ENCODE assay signal across 8 mouse cellular contexts in the genomic region with DNA sequence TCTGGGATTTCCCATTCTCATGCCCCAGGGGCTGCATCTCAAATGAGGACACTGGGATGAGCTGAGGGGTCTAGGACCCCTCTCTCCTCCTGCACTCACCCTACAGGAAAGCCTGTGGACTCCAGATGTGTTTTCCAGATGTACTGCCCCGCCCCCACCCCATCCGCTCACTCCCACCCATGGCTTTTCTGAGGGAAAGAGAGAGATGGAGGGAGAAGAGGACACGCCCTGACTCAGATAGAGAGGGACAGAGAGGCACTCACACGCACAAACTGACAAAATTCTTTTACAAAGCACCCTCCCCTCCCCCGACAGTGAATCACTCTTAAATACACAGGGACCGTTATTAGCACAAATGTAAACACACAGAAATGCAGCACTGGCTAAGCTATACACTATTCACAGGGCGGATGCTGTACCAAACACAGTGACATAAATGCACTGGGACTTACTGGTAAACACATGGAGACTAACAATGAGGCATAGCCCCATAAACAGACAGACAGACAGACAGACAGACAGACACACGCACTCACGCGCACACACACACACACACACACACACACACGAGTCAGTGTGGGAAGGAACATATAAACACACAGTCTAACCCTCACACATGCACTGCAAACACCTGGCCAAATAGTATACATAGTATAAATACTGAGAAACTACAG. TPM values are rescaled to one million over a fixed set of nuclear protein-coding genes. Genes with fewer than 3 reads are reported as not detected.
DNase-seq lines count a peak whose midpoint lies in the region; ATAC-seq and TF ChIP-seq lines count a peak whose summit lies in the region.

No protein-coding gene starts in this region.

- peak overlapping the region; percentile 62 for H3K9ac ChIP-seq in ES-E14 (ENCODE audit: insufficient read depth, low read depth, low read length, poor library complexity, severe bottlenecking)
- peak overlapping the region; percentile 37 for H3K9ac ChIP-seq in heart, embryonic 15.5 days
- 0 out of 2 replicates have a peak overlapping the region, but pooled peaks have one; percentile 55 for H3K9ac ChIP-seq in liver, postnatal 0 days (replicated peaks)

- H3K4me3 ChIP-seq in ES-E14 (ENCODE audit: insufficient read depth in 1 of 2, low read depth in 1 of 2, low read length in 2 of 2, poor library complexity in 1 of 2, severe bottlenecking in 1 of 2) = peak overlapping the region; percentile 38 to 44; a peak in 3 of 4 replicates
- H3K4me3 ChIP-seq in heart, embryonic 15.5 days = peak overlapping the region; percentile 42
- peak overlapping the region; percentile 31; the same call in 1 of the 2 replicates for H3K4me3 ChIP-seq in liver, postnatal 0 days (ENCODE audit: low read depth, low read length)
- H3K4me3 ChIP-seq in small intestine, adult 2 months (ENCODE audit: low read depth, low read length) = peak overlapping the region; percentile 37

- no peaks in the 10 kb centered on the region for H3K9me3 ChIP-seq in ES-E14 (ENCODE audit: control insufficient read depth, insufficient read depth, low read depth, low read length)
- no peaks in the 10 kb centered on the region for H3K9me3 ChIP-seq in heart, embryonic 15.5 days (replicated peaks)
- no peaks in the 10 kb centered on the region for H3K9me3 ChIP-seq in liver, postnatal 0 days (ENCODE audit: low read length)

- TF ChIP-seq EP300 in liver, postnatal 0 days (IDR thresholded peaks at IDR 0.05; ENCODE audit: low read depth) = no peak

- H3K4me1 ChIP-seq in ES-E14 (ENCODE audit: control insufficient read depth in 2 of 2, insufficient read depth in 2 of 2, low read length in 2 of 2, poor library complexity in 1 of 2) = peaks cover 3 to 10% of the 10 kb centered on the region in 2 experiments; a peak in 3 of 4 replicates
- H3K4me1 ChIP-seq in heart, embryonic 15.5 days (replicated peaks) = peaks cover 35% of the 10 kb centered on the region
- H3K4me1 ChIP-seq in liver, postnatal 0 days (ENCODE audit: insufficient read depth) = peaks cover 18% of the 10 kb centered on the region
- H3K4me1 ChIP-seq in small intestine, adult 2 months (ENCODE audit: control insufficient read depth, insufficient read depth, insufficient read length, low read length) = peaks cover 4% of the 10 kb centered on the region; the same call in 1 of the 2 replicates

- H3K4me2 ChIP-seq in heart, embryonic 15.5 days = peak overlapping the region; percentile 77
- peak overlapping the region; percentile 69 for H3K4me2 ChIP-seq in liver, postnatal 0 days (ENCODE audit: low read depth, low read length)

- TF ChIP-seq POLR2A in small intestine, adult 2 months (IDR thresholded peaks at IDR 0.05; ENCODE audit: low read depth, low read length) = no peak

- TF ChIP-seq CTCF in liver, postnatal 0 days (IDR thresholded peaks at IDR 0.05; ENCODE audit: low read depth) = no peak
- no peak for TF ChIP-seq CTCF in small intestine, adult 2 months (IDR thresholded peaks at IDR 0.05; ENCODE audit: extremely low read depth, insufficient read length, insufficient replicate concordance, low read depth, low read length)

- ATAC-seq in heart, embryonic 15.5 days (replicated peaks; ENCODE audit: insufficient number of reproducible peaks, insufficient read depth, low FRiP score, low read depth) = peak; percentile 57
- peak; percentile 52 for ATAC-seq in liver, postnatal 0 days
- ATAC-seq in frontal cortex, adult (ENCODE audit: low TSS enrichment) = no peak

- no peaks in the 10 kb centered on the region for H3K36me3 ChIP-seq in ES-E14 (ENCODE audit: control insufficient read depth, insufficient read depth, low read length, poor library complexity, severe bottlenecking)
- H3K36me3 ChIP-seq in heart, embryonic 15.5 days = no peaks in the 10 kb centered on the region
- H3K36me3 ChIP-seq in liver, postnatal 0 days (replicated peaks; ENCODE audit: insufficient read depth, low read length) = no peaks in the 10 kb centered on the region
- no peaks in the 10 kb centered on the region for H3K36me3 ChIP-seq in small intestine, adult 2 months (ENCODE audit: control insufficient read depth, insufficient read depth, low read length)

- peak; percentile 60 for DNase-seq in CD4-positive helper T cell, adult 2 months (ENCODE audit: low read depth, low spot score)
- DNase-seq in ES-E14 (ENCODE audit: low read depth, low spot score) = no peak
- DNase-seq in liver, postnatal 0 days = no peak
- no peak for DNase-seq in adrenal gland, postnatal 14 days
- DNase-seq in urinary bladder, postnatal 25 days (ENCODE audit: low spot score) = no peak

- no peaks in the 10 kb centered on the region for H3K27me3 ChIP-seq in heart, embryonic 15.5 days
- 0 out of 2 replicates have a peak, but pooled peaks cover under 1% of the 10 kb centered on the region for H3K27me3 ChIP-seq in liver, postnatal 0 days (ENCODE audit: insufficient read depth, low read length)
- no peaks in the 10 kb centered on the region for H3K27me3 ChIP-seq in small intestine, adult 2 months (ENCODE audit: control insufficient read depth, insufficient read depth, low read length)

- H3K27ac ChIP-seq in ES-E14 (ENCODE audit: insufficient read depth, low read depth, low read length, poor library complexity, severe bottlenecking) = no peak overlapping the region
- H3K27ac ChIP-seq in heart, embryonic 15.5 days = peak overlapping the region; percentile 55
- peak overlapping the region; percentile 66 for H3K27ac ChIP-seq in liver, postnatal 0 days (ENCODE audit: low read depth)
- H3K27ac ChIP-seq in small intestine, adult 2 months (ENCODE audit: insufficient read depth, low read depth, low read length) = peak overlapping the region; percentile 79

- 38% methylated on average over 11 of the region's 11 CpGs for WGBS in heart, embryonic 15.5 days
- 31% methylated on average over 11 of the region's 11 CpGs for WGBS in liver, postnatal 0 days (ENCODE audit: insufficient replicate concordance)
- WGBS in small intestine, adult 2 months = 32% methylated on average over 11 of the region's 11 CpGs

- in situ Hi-C loops in ES-E14 (cut with MboI; ENCODE audit: low sequenced_read_pairs in 2 of 2, unreplicated experiment in 2 of 2) = no loop called here

TF ChIP-seq in ES-E14, 5 proteins besides CTCF, POLR2A, EP300 and RAD21:
- no peak for TF ChIP-seq MAFK (IDR thresholded peaks at IDR 0.05; ENCODE audit: insufficient read depth, low read depth, low read length)
- TF ChIP-seq ZNF384 (IDR thresholded peaks at IDR 0.05; ENCODE audit: low read depth, low read length) = no peak
- TF ChIP-seq CHD2 (IDR thresholded peaks at IDR 0.05; ENCODE audit: low read depth, low read length) = no peak
- no peak for TF ChIP-seq HCFC1 (IDR thresholded peaks at IDR 0.05; ENCODE audit: borderline replicate concordance, insufficient read depth, low read length)
- no peak for TF ChIP-seq ZC3H11A (IDR thresholded peaks at IDR 0.05; ENCODE audit: borderline replicate concordance, low read depth, low read length)

RNA-seq across cellular contexts. Expression of a gene that starts 6.4 kb away (rescaled TPM):
- 27.1 and 56.5 TPM in 2 replicates for total RNA-seq in ES-E14 (2012; rRNA removed)
- polyA plus RNA-seq in heart, embryonic 15.5 days (2015; fragmentation: Nextera tagmentation; extraction: Ambion mirVana) = 49.1 and 65.3 TPM in 2 replicates
- polyA plus RNA-seq in liver, postnatal 0 days (2015; fragmentation: Nextera tagmentation; extraction: Ambion mirVana) = 26.6 and 27.4 TPM in 2 replicates
- polyA plus RNA-seq in small intestine, adult 2 months (2012; rRNA removed) = 13.2 and 14.4 TPM in 2 replicates
- total RNA-seq in adrenal gland, postnatal 14 days (2021) = 44.8 and 57.9 TPM in 2 replicates

RNA-seq across cellular contexts. Expression of a gene that starts 27.5 kb away (rescaled TPM):
- total RNA-seq in ES-E14 (2012; rRNA removed) = 67.1 and 69.0 TPM in 2 replicates
- polyA plus RNA-seq in heart, embryonic 15.5 days (2015; fragmentation: Nextera tagmentation; extraction: Ambion mirVana) = 35.4 and 39.9 TPM in 2 replicates
- polyA plus RNA-seq in liver, postnatal 0 days (2015; fragmentation: Nextera tagmentation; extraction: Ambion mirVana) = 21.4 and 22.6 TPM in 2 replicates
- 28.9 and 60.2 TPM in 2 replicates for polyA plus RNA-seq in small intestine, adult 2 months (2012; rRNA removed)
- 119 and 130 TPM in 2 replicates for total RNA-seq in adrenal gland, postnatal 14 days (2021)

RNA-seq across cellular contexts. Expression of a gene that starts 34.6 kb away (rescaled TPM):
- total RNA-seq in ES-E14 (2012; rRNA removed) = 11.2 and 12.9 TPM in 2 replicates
- polyA plus RNA-seq in heart, embryonic 15.5 days (2015; fragmentation: Nextera tagmentation; extraction: Ambion mirVana) = 3.3 and 5.1 TPM in 2 replicates
- polyA plus RNA-seq in liver, postnatal 0 days (2015; fragmentation: Nextera tagmentation; extraction: Ambion mirVana) = 0.65 and 0.92 TPM in 2 replicates
- 65.6 and 74.2 TPM in 2 replicates for polyA plus RNA-seq in small intestine, adult 2 months (2012; rRNA removed)
- 2.9 and 3.3 TPM in 2 replicates for total RNA-seq in adrenal gland, postnatal 14 days (2021)

Comparison
In these comparisons a context has a peak if more than half of its experiments do, and no peak if none do; other contexts are left out.
1. RNA of a gene that starts 34.6 kb away (polyA plus RNA-seq): 65.6 to 74.2 TPM in small intestine, adult 2 months; 3.3 to 5.1 TPM in heart, embryonic 15.5 days and 0.65 to 0.92 TPM in liver, postnatal 0 days; every median in the first group is over 10 times any median in the second.
2. Peak in every context shown above with its lines, with median percentiles within 50 percentile points of each other: H3K4me3 ChIP-seq and H3K9ac ChIP-seq.